Mouse (Mus musculus): Measurements from ENCODE around the gene Aire. TPM values are rescaled to one million over a fixed set of nuclear protein-coding genes. Genes with fewer than 3 reads are reported as not detected.

Gene Aire
- 0.62 and 0.68 TPM in 2 replicates for polyA plus RNA-seq (2012; rRNA removed)

GRCm38 (mm10) chr10:78043406-78043836 is at the start of gene Aire:
Gene Aire, minus strand, starts transcription at chr10:78043610.

GRCm38 (mm10) chr10:78069101-78070011 is 25.9 kb upstream of the Aire start, which contains the start of gene Icosl:
Gene Icosl, plus strand, starts transcription at chr10:78069302.

GRCm38 (mm10) chr10:78041647-78042046 is 1.8 kb downstream of the Aire start, which contains the start of gene Dnmt3l:
Gene Dnmt3l, plus strand, starts transcription at chr10:78041947.

GRCm38 (mm10) chr10:78009945-78010293 is 33.5 kb downstream of the Aire start, which contains the start of gene Pfkl:
Gene Pfkl, minus strand, starts transcription at chr10:78010083.

Other genes starting within 250 kb of the Aire start
- gene Gm9639, start 248.5 kb downstream of the Aire start, polyA plus RNA-seq (2012; rRNA removed): not detected in 2 replicates
- gene Gm19668, start 244.5 kb downstream of the Aire start, polyA plus RNA-seq (2012; rRNA removed): not detected in 2 replicates
- 0.09 TPM in 1 of 2 replicates, not detected in the other for gene Gm9507, start 231.8 kb downstream of the Aire start, polyA plus RNA-seq (2012; rRNA removed)
- not detected in 2 replicates for gene Gm2696, start 228.9 kb downstream of the Aire start, polyA plus RNA-seq (2012; rRNA removed)
- not detected in 2 replicates for gene Krtap10-4, start 216.5 kb downstream of the Aire start, polyA plus RNA-seq (2012; rRNA removed)
- not detected in 2 replicates for gene Krtap10-10, start 207.7 kb downstream of the Aire start, polyA plus RNA-seq (2012; rRNA removed)
- not detected in 2 replicates for gene Gm36176, start 196.8 kb downstream of the Aire start, polyA plus RNA-seq (2012; rRNA removed)
- gene Gm10318, start 190.8 kb downstream of the Aire start, polyA plus RNA-seq (2012; rRNA removed): not detected in 2 replicates
- not detected in 2 replicates for gene Gm3285, start 181.6 kb downstream of the Aire start, polyA plus RNA-seq (2012; rRNA removed)
- 19.3 and 20.3 TPM in 2 replicates for gene Lrrc3, start 141.1 kb downstream of the Aire start, polyA plus RNA-seq (2012; rRNA removed)
- gene Trpm2, start 73.0 kb downstream of the Aire start, polyA plus RNA-seq (2012; rRNA removed): 12.8 and 13.4 TPM in 2 replicates
- gene 1810043G02Rik, start 65.1 kb downstream of the Aire start, polyA plus RNA-seq (2012; rRNA removed): 66.5 and 68.2 TPM in 2 replicates
- 159 and 175 TPM in 2 replicates for gene Pfkl, start 33.5 kb downstream of the Aire start, polyA plus RNA-seq (2012; rRNA removed)
- not detected in 2 replicates for gene Dnmt3l, start 1.7 kb downstream of the Aire start, polyA plus RNA-seq (2012; rRNA removed)
- 1.1 and 1.3 TPM in 2 replicates for gene Icosl, start 25.7 kb upstream of the Aire start, polyA plus RNA-seq (2012; rRNA removed)
- 76.6 and 90.9 TPM in 2 replicates for gene D10Jhu81e, start 126.2 kb upstream of the Aire start, polyA plus RNA-seq (2012; rRNA removed)
- 20.7 and 22.1 TPM in 2 replicates for gene Pwp2, start 141.5 kb upstream of the Aire start, polyA plus RNA-seq (2012; rRNA removed)
- gene Trappc10, start 201.0 kb upstream of the Aire start, polyA plus RNA-seq (2012; rRNA removed): 61.0 and 63.4 TPM in 2 replicates